Mouse (Mus musculus) neural tube, embryonic 12.5 days (tissue): ENCODE data around the gene Actl7b. TPM values are rescaled to one million over a fixed set of nuclear protein-coding genes. Genes with fewer than 3 reads are reported as not detected.

Experiments
- ATAC-seq: fragments of 200-750 bp; cut with Nextera tagmentation; 2 replicates; pipeline ENCODE4 v1.8.0; 2017; ENCODE audit warnings: low read depth, mild to moderate bottlenecking, moderate TSS enrichment, moderate library complexity; ENCODE audit not compliant: low FRiP score
- H3K27ac ChIP-seq: fragments of 300-500 bp; sonication (generic); 2 replicates; pipeline ENCODE4 v1.5.1; 2016
- H3K27me3 ChIP-seq: fragments of 300-500 bp; sonication (generic); replicated peaks from 2 replicates; pipeline ENCODE4 v1.6.1; 2016; ENCODE audit warnings: mild to moderate bottlenecking
- H3K36me3 ChIP-seq: fragments of 300-500 bp; sonication (generic); 2 replicates; pipeline ENCODE4 v1.6.1; 2016; ENCODE audit warnings: mild to moderate bottlenecking
- H3K4me1 ChIP-seq: fragments of 300-500 bp; sonication (generic); 2 replicates; pipeline ENCODE4 v1.6.1; 2016
- H3K4me2 ChIP-seq: fragments of 300-500 bp; sonication (generic); replicated peaks from 2 replicates; pipeline ENCODE4 v1.6.1; 2016; ENCODE audit warnings: mild to moderate bottlenecking
- H3K4me3 ChIP-seq: fragments of 300-500 bp; sonication (generic); 2 replicates; pipeline ENCODE4 v1.5.1; 2016
- H3K9ac ChIP-seq: fragments of 300-500 bp; sonication (generic); 2 replicates; pipeline ENCODE4 v1.6.1; 2016; ENCODE audit warnings: mild to moderate bottlenecking
- H3K9me3 ChIP-seq: fragments of 300-500 bp; sonication (generic); 2 replicates; pipeline ENCODE4 v1.6.1; 2016; ENCODE audit warnings: mild to moderate bottlenecking
- WGBS: fragments of 180-500 bp; shearing (Covaris S2); methylation state at CpG from one replicate; pipeline ENCODE4 v1.1.7; 2016; 5-methylcytosine and 5-hydroxymethylcytosine counted together
- polyA plus RNA-seq: library from polyadenylated mRNA; unstranded; fragments of >200 nt; fragmentation: Nextera tagmentation; extraction: Ambion mirVana; gene quantifications from 2 replicates; pipeline ENCODE4 v1.2.1, GENCODE M21; 2016

Actl7b gene
- polyA plus RNA-seq, 1 experiment from 2014 or later, result not detected

DNA sequence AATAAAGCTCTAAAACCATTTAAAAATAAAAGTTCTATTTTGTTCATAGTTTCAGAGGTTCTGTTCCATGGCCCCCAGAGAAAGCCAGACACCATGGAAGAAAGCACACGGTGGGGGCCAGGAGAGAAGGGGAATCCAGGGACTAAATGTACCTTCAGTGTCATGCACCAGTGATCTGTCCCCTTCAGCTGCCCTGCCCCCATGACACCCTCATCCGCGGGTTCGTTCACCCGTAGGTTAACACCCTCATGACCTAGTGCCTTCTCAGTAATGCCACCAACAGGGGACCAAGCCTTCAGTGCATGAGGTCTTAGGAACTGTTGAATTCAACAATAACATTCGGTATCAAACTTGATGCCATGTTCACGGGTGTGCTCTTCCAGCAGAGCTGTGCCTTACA, 44.8 kb downstream of the Actl7b start:
- 83% methylated on average over 7 of the region's 7 CpGs for WGBS
- Histone ChIP-seq H3K9me3 (no peaks in the 10 kb centered on the region), H3K27ac (no peak overlapping the region), H3K4me3 (no peak overlapping the region), H3K4me2 (no peak overlapping the region), H3K27me3 (no peaks in the 10 kb centered on the region), H3K9ac (no peak overlapping the region), H3K36me3 (no peaks in the 10 kb centered on the region), H3K4me1 (no peaks in the 10 kb centered on the region)
- no peak for ATAC-seq

Other genes starting within 250 kb of the Actl7b start
- gene Gm26657, start 1.4 kb downstream of the Actl7b start, polyA plus RNA-seq, result not detected in 2 replicates
- gene Actl7a, start 2.0 kb upstream of the Actl7b start, polyA plus RNA-seq, result not detected in 2 replicates
- gene Elp1, start 60.9 kb upstream of the Actl7b start, polyA plus RNA-seq, result 74.0 and 77.4 TPM in 2 replicates
- gene Fam206a, start 60.9 kb upstream of the Actl7b start, polyA plus RNA-seq, result 19.4 and 21.2 TPM in 2 replicates
- 19.7 and 23.0 TPM in 2 replicates for gene Ctnnal1, start 123.7 kb upstream of the Actl7b start, polyA plus RNA-seq
- gene Tmem245, start 206.0 kb upstream of the Actl7b start, polyA plus RNA-seq, result 11.1 and 11.2 TPM in 2 replicates
- gene Frrs1l, start 248.9 kb upstream of the Actl7b start, polyA plus RNA-seq, result 10.6 and 11.9 TPM in 2 replicates